Mouse (Mus musculus) layer of hippocampus, postnatal 10 days (tissue): ENCODE results near the gene Jdp2. TPM values are rescaled to one million over a fixed set of nuclear protein-coding genes. Genes with fewer than 3 reads are reported as not detected.

Experiments used
- DNase-seq, 2 experiments: peaks; one replicate each; pipeline ENCODE4 v3.0.0; 2021; ENCODE audit warnings: low spot score in 2 of 2
- long read RNA-seq: library from polyadenylated mRNA; stranded (forward); transcript quantifications from one replicate; pipeline ENCODE4 v2.0.0, GENCODE M21; 2023
- total RNA-seq, 2 experiments: library from RNA; stranded (reverse); gene quantifications; 2 replicates each; pipeline ENCODE4 v1.2.3; 2021

The Jdp2 gene
- 10 to 100 TPM; 21.4 to 22.8 TPM for total RNA-seq
- long read RNA-seq, transcript Jdp2-201 (4 exons, 1,643 nt) = minor isoform, 9 of 37 reads
- long read RNA-seq, transcript Jdp2-203 (4 exons, 1,645 nt) = major isoform, 24 of 37 reads
- long read RNA-seq, partial matches to known transcripts = 0 of 37 reads
- long read RNA-seq, other reads (novel, unspliced or antisense) = 3 of 37 reads

- peak; percentile 75 to 84 for DNase-seq
These were observed at the start of gene Jdp2 for GRCm38 (mm10) chr12:85598611-85599477. Gene Jdp2 (plus strand): TSS chr12:85599027.

GRCm38 (mm10) chr12:85549661-85550060, 49.2 kb upstream of the Jdp2 start:
- no peak for DNase-seq

GRCm38 (mm10) chr12:85550435-85550834, 48.4 kb upstream of the Jdp2 start:
- DNase-seq = no peak

- DNase-seq = no peak
These were observed 39.5 kb upstream of the Jdp2 start for GRCm38 (mm10) chr12:85559299-85559698.

GRCm38 (mm10) chr12:85565441-85565840, 33.4 kb upstream of the Jdp2 start:
- DNase-seq = no peak

- no peak for DNase-seq
These were observed 30.5 kb upstream of the Jdp2 start for GRCm38 (mm10) chr12:85568298-85568697.

GRCm38 (mm10) chr12:85569393-85570157, 29.3 kb upstream of the Jdp2 start:
- no peak for DNase-seq

- no peak for DNase-seq
These were observed 28.7 kb upstream of the Jdp2 start for GRCm38 (mm10) chr12:85570158-85570540.

GRCm38 (mm10) chr12:85571312-85571711, 27.5 kb upstream of the Jdp2 start:
- peak; percentile 43 to 59 for DNase-seq

- DNase-seq = peak; percentile 62 to 63
These were observed 26.8 kb upstream of the Jdp2 start for GRCm38 (mm10) chr12:85572047-85572475.

GRCm38 (mm10) chr12:85574806-85575495, 23.9 kb upstream of the Jdp2 start:
- no peak for DNase-seq

- DNase-seq = no peak
These were observed 23.4 kb upstream of the Jdp2 start for GRCm38 (mm10) chr12:85575496-85575840.

GRCm38 (mm10) chr12:85581261-85582066, 17.4 kb upstream of the Jdp2 start:
- peak in 1 of 2 experiments; percentile 38 for DNase-seq

- DNase-seq = no peak
These were observed 16.8 kb upstream of the Jdp2 start for GRCm38 (mm10) chr12:85582067-85582316.

GRCm38 (mm10) chr12:85585761-85586258, 13.0 kb upstream of the Jdp2 start:
- DNase-seq = no peak

- DNase-seq = no peak
These were observed 8.9 kb upstream of the Jdp2 start for GRCm38 (mm10) chr12:85589870-85590382.

GRCm38 (mm10) chr12:85592943-85593342, 5.9 kb upstream of the Jdp2 start:
- no peak for DNase-seq

GRCm38 (mm10) chr12:85594390-85594789, 4.4 kb upstream of the Jdp2 start:
- DNase-seq = no peak

GRCm38 (mm10) chr12:85598053-85598452, 774 bp upstream of the Jdp2 start:
- DNase-seq = no peak

- DNase-seq = peak; percentile 45 to 61
These were observed 788 bp downstream of the Jdp2 start for GRCm38 (mm10) chr12:85599478-85600152.
